Mouse (Mus musculus) neural tube, embryonic 15.5 days (tissue): ENCODE data around the gene Pde8a. TPM values are rescaled to one million over a fixed set of nuclear protein-coding genes. Genes with fewer than 3 reads are reported as not detected.
"Not testable (repeated sequence)": the region's sequence is repeated elsewhere in the genome, so short reads cannot be mapped to it uniquely, and the experiment has no call there.

Source experiments
- ATAC-seq: fragments of 200-750 bp; cut with Nextera tagmentation; 2 replicates; pipeline ENCODE4 v1.8.0; 2017; ENCODE audit warnings: mild to moderate bottlenecking, moderate TSS enrichment, moderate library complexity; ENCODE audit not compliant: low FRiP score
- H3K27ac ChIP-seq: fragments of 300-500 bp; sonication (generic); replicated peaks from 2 replicates; pipeline ENCODE4 v1.5.1; 2015; ENCODE audit warnings: mild to moderate bottlenecking, inconsistent platforms
- H3K27me3 ChIP-seq: fragments of 300-500 bp; sonication (generic); replicated peaks from 2 replicates; pipeline ENCODE4 v1.6.1; 2015; ENCODE audit warnings: inconsistent platforms
- H3K36me3 ChIP-seq: fragments of 300-500 bp; sonication (generic); 2 replicates; pipeline ENCODE4 v1.6.1; 2015; ENCODE audit warnings: inconsistent platforms
- H3K4me1 ChIP-seq: fragments of 300-500 bp; sonication (generic); 2 replicates; pipeline ENCODE4 v1.6.1; 2015; ENCODE audit warnings: inconsistent platforms
- H3K4me2 ChIP-seq: fragments of 300-500 bp; sonication (generic); 2 replicates; pipeline ENCODE4 v1.6.1; 2015; ENCODE audit warnings: inconsistent platforms, mild to moderate bottlenecking, moderate library complexity
- H3K4me3 ChIP-seq: fragments of 300-500 bp; sonication (generic); replicated peaks from 2 replicates; pipeline ENCODE4 v1.5.1; 2015; ENCODE audit warnings: mild to moderate bottlenecking, inconsistent platforms
- H3K9ac ChIP-seq: fragments of 300-500 bp; sonication (generic); replicated peaks from 2 replicates; pipeline ENCODE4 v1.6.1; 2015; ENCODE audit warnings: mild to moderate bottlenecking, inconsistent platforms
- H3K9me3 ChIP-seq: fragments of 300-500 bp; sonication (generic); replicated peaks from 2 replicates; pipeline ENCODE4 v1.6.1; 2016; ENCODE audit warnings: inconsistent platforms
- WGBS: fragments of 180-500 bp; shearing (Covaris S2); methylation state at CpG from one replicate; pipeline ENCODE4 v1.1.7; 2015; ENCODE audit warnings: mixed read lengths; 5-methylcytosine and 5-hydroxymethylcytosine counted together
- polyA plus RNA-seq: library from polyadenylated mRNA; unstranded; fragments of >200 nt; fragmentation: Nextera tagmentation; extraction: Ambion mirVana; gene quantifications from 2 replicates; pipeline ENCODE4 v1.2.1, GENCODE M21; 2015

Gene Pde8a
- polyA plus RNA-seq, 1 experiment from 2014 or later: 2.5 TPM

DNA sequence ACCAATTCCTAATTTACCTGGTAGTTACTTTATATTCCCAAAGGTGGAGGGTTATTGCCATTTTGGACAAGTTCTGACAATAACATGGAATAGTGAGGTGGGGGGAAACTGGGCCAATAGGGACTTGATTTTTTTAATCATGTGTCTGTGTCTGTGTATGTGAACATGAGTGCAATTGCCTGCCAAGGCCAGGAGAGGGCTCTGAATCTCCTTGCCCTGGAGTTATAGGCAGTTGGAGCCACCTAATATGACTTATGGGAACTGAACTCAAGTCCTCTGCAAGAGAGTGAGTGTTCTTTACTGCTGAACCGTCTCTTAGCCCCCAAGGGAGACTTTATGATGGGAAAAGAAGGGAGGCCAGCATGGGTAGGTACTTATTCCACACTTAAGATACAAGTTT, 28.7 kb upstream of the Pde8a start:
- whole genome bisulfite sequencing: 81% methylated on average over 1 of the region's 1 CpGs
- no peak for ATAC-seq
- H3K9ac ChIP-seq: no peak overlapping the region
- H3K4me1 ChIP-seq: no peaks in the 10 kb centered on the region
- H3K27me3 ChIP-seq: no peaks in the 10 kb centered on the region
- no peaks in the 10 kb centered on the region for H3K9me3 ChIP-seq
- H3K27ac ChIP-seq: no peak overlapping the region
- no peaks in the 10 kb centered on the region for H3K36me3 ChIP-seq
- no peak overlapping the region for H3K4me3 ChIP-seq
- H3K4me2 ChIP-seq: no peak overlapping the region

GRCm38 (mm10) chr7:81186036-81186435, 27.4 kb upstream of the Pde8a start:
- H3K4me3 ChIP-seq, H3K9me3 ChIP-seq, H3K27me3 ChIP-seq, H3K4me1 ChIP-seq, H3K36me3 ChIP-seq, ATAC-seq, H3K4me2 ChIP-seq, H3K9ac ChIP-seq, H3K27ac ChIP-seq: not testable (repeated sequence)

DNA sequence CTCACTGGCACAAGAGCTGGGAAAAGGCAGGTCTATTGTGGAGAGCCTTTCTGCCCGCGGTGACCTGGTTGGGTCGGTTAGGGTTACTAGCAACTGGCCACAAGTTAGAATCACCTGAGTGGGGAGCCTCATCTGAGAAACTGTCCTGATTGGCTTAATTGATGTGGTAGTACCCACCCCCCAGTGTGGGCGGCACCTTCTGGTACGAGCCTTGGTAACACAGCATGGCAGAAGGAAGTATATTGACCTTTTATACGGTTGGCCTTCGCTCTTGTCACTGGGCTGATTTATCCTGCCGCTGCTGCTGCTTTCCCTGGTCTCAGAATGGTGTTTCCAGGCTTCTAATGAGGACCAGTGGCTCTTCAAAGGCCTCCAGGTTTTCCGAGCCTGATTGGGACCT, 24.2 kb upstream of the Pde8a start:
- WGBS: 75% methylated on average over 9 of the region's 9 CpGs
- H3K4me3 ChIP-seq: no peak overlapping the region
- no peak overlapping the region for H3K4me2 ChIP-seq
- no peaks in the 10 kb centered on the region for H3K27me3 ChIP-seq
- H3K4me1 ChIP-seq: no peaks in the 10 kb centered on the region
- H3K9ac ChIP-seq: no peak overlapping the region
- no peaks in the 10 kb centered on the region for H3K9me3 ChIP-seq
- ATAC-seq: no peak
- H3K27ac ChIP-seq: no peak overlapping the region
- H3K36me3 ChIP-seq: no peaks in the 10 kb centered on the region

DNA sequence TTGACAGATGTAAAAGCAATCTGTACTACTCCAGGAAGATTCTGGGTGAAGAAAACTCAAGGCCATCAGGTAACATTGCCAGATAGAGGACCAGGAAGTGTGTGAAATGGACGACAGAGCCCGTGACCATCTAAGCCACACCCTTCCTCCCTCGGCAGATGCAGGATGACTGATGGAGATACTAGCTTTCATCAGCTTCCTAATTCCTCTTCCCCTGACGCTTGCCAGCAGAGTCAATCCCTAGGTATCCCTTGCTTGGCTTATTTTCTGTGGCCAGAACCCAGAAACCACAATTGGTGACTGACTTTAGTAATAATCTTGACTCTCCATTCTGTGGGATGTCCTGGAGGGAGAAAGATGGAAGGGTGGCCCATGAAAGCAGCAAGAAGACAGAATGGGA, 17.9 kb upstream of the Pde8a start:
- no peak for ATAC-seq
- Histone ChIP-seq H3K9ac (no peak overlapping the region), H3K27me3 (no peaks in the 10 kb centered on the region), H3K4me3 (no peak overlapping the region), H3K4me2 (no peak overlapping the region), H3K36me3 (no peaks in the 10 kb centered on the region), H3K9me3 (no peaks in the 10 kb centered on the region), H3K4me1 (peaks cover 9% of the 10 kb centered on the region), H3K27ac (no peak overlapping the region)
- WGBS: 70% methylated on average over 4 of the region's 4 CpGs

GRCm38 (mm10) chr7:81196796-81197195, 16.6 kb upstream of the Pde8a start:
- Histone ChIP-seq H3K27me3 (no peaks in the 10 kb centered on the region), H3K9ac (no peak overlapping the region), H3K4me2 (no peak overlapping the region), H3K27ac (no peak overlapping the region), H3K4me1 (peaks cover 9% of the 10 kb centered on the region), H3K9me3 (no peaks in the 10 kb centered on the region), H3K36me3 (no peaks in the 10 kb centered on the region), H3K4me3 (no peak overlapping the region)
- WGBS: 67% methylated on average over 3 of the region's 3 CpGs
- no peak for ATAC-seq

DNA sequence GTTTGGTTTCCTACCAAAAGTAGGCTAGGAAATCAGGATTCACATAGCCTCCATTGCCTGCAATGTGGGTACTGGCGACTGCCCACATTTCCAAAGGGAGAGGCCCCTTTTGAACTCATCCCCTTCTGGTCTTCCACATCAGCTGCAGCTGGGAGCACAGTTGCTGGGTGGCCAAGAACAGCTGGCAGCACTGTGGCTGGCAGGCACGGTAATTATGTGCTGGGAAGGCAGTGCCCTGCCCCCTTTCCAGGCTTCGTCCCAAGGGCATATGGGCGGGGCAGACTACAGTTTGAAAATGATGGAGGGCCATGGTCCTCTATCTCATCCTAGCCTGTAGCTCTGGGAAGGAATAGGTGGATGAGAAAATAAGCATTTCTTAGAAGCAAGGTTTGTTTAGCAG, 14.9 kb upstream of the Pde8a start:
- H3K36me3 ChIP-seq: no peaks in the 10 kb centered on the region
- peaks cover 9% of the 10 kb centered on the region for H3K4me1 ChIP-seq
- H3K27ac ChIP-seq: no peak overlapping the region
- no peak overlapping the region for H3K9ac ChIP-seq
- H3K27me3 ChIP-seq: no peaks in the 10 kb centered on the region
- WGBS: 29% methylated on average over 4 of the region's 4 CpGs
- H3K4me2 ChIP-seq: no peak overlapping the region
- no peak for ATAC-seq
- no peaks in the 10 kb centered on the region for H3K9me3 ChIP-seq
- no peak overlapping the region for H3K4me3 ChIP-seq

DNA sequence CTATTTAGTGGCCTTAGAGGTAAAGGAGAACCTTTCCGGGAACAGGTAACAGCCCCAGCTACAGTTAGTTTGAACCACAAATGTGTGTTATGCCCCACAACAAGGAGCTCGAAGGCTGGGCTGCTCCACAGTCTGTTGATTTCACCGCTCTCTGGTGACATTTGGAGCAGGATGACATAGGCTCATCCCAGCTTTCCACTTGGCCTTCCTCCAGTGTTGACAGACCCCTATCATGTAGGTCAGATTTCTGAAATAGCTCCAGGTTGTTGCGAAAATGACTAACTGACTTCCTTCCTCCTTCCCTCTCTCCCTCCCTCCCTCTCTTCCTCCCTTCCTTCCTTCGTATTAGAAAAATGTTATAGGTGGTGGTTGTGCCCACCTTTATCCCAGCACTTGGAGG, 14.3 kb upstream of the Pde8a start:
- no peak overlapping the region for H3K9ac ChIP-seq
- H3K4me2 ChIP-seq: no peak overlapping the region
- no peak overlapping the region for H3K4me3 ChIP-seq
- H3K27ac ChIP-seq: no peak overlapping the region
- no peak for ATAC-seq
- H3K4me1 ChIP-seq: peaks cover 9% of the 10 kb centered on the region
- no peaks in the 10 kb centered on the region for H3K36me3 ChIP-seq
- no peaks in the 10 kb centered on the region for H3K9me3 ChIP-seq
- WGBS: 74% methylated on average over 5 of the region's 5 CpGs
- H3K27me3 ChIP-seq: no peaks in the 10 kb centered on the region

DNA sequence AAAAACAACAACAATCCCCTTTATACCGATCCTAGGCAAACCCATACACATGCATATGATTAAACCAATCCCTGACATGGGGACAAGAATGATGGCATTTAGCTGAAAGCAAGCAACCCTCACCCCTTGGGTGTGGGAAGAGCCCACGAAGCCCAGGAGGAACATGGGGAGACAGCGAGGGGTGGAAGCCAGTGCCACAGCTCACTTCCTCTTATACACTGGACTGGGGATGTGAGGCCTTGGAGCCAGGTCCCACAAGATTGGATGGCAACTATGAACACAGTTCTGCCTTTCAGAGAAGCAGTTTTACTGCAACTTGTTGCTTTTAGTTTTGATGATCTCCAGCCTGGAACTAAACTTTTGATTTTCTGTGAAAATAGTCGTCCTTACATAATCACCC, 13.6 kb upstream of the Pde8a start:
- no peak overlapping the region for H3K4me2 ChIP-seq
- no peaks in the 10 kb centered on the region for H3K27me3 ChIP-seq
- WGBS: 65% methylated on average over 4 of the region's 4 CpGs
- no peak overlapping the region for H3K9ac ChIP-seq
- peaks cover 9% of the 10 kb centered on the region for H3K4me1 ChIP-seq
- no peaks in the 10 kb centered on the region for H3K9me3 ChIP-seq
- no peak overlapping the region for H3K4me3 ChIP-seq
- ATAC-seq: no peak
- H3K36me3 ChIP-seq: no peaks in the 10 kb centered on the region
- H3K27ac ChIP-seq: no peak overlapping the region

DNA sequence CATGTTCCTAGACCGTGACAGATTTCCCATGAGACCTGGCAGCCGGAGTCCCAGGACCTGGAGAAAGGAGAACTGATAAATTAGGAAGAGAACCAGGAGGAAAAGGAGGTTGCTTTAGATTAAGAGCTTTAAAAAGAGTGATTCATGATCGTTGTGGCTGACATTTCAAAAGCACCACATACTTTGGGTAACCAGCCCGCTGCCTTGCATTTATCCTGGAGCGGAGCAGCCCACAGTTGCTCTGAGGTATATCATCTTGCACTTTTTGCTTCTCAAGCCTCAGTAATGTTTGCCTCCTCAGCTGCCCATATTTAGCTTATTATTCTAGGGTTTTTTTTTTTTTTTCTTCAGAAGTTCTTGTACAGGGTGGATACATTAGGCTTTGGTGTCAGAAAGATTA, 11.0 kb upstream of the Pde8a start:
- Histone ChIP-seq H3K4me2 (no peak overlapping the region), H3K27ac (no peak overlapping the region), H3K9me3 (no peaks in the 10 kb centered on the region), H3K4me3 (no peak overlapping the region), H3K9ac (no peak overlapping the region), H3K36me3 (no peaks in the 10 kb centered on the region), H3K4me1 (peaks cover 9% of the 10 kb centered on the region), H3K27me3 (no peaks in the 10 kb centered on the region)
- ATAC-seq: no peak
- 58% methylated on average over 5 of the region's 5 CpGs for WGBS

- 89% methylated on average over 10 of the region's 10 CpGs for WGBS
- not testable (repeated sequence) for H3K4me3 ChIP-seq, H3K27ac ChIP-seq, H3K36me3 ChIP-seq, H3K9ac ChIP-seq, H3K4me2 ChIP-seq, H3K27me3 ChIP-seq, H3K4me1 ChIP-seq, H3K9me3 ChIP-seq, ATAC-seq
Measured at GRCm38 (mm10) chr7:81203576-81203975, 9.8 kb upstream of the Pde8a start.

DNA sequence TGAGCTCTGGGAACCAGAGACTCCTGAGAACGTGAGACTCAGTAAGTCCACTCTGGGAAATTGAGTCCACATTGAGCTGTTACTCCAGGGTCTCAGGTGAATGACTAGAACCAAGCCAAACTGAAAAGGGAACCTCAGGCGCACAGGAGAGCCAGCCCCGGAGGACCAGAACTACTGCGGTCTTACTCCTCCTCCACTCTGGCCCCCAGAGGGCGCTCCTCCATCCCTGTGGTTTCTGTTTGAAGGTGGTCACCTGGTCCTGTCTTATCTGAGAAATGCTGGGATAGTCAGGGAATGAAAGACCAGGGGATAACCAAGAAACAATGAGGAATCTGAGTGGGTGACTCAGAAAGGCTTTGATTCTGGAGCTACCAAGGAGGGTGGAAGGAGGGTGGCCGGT, 4.5 kb upstream of the Pde8a start:
- Histone ChIP-seq H3K9ac (no peak overlapping the region), H3K27me3 (peaks cover 40% of the 10 kb centered on the region), H3K4me2 (no peak overlapping the region), H3K27ac (no peak overlapping the region), H3K9me3 (no peaks in the 10 kb centered on the region), H3K4me3 (no peak overlapping the region), H3K4me1 (peaks cover 20% of the 10 kb centered on the region), H3K36me3 (no peaks in the 10 kb centered on the region)
- 20% methylated on average over 6 of the region's 6 CpGs for WGBS
- no peak for ATAC-seq

DNA sequence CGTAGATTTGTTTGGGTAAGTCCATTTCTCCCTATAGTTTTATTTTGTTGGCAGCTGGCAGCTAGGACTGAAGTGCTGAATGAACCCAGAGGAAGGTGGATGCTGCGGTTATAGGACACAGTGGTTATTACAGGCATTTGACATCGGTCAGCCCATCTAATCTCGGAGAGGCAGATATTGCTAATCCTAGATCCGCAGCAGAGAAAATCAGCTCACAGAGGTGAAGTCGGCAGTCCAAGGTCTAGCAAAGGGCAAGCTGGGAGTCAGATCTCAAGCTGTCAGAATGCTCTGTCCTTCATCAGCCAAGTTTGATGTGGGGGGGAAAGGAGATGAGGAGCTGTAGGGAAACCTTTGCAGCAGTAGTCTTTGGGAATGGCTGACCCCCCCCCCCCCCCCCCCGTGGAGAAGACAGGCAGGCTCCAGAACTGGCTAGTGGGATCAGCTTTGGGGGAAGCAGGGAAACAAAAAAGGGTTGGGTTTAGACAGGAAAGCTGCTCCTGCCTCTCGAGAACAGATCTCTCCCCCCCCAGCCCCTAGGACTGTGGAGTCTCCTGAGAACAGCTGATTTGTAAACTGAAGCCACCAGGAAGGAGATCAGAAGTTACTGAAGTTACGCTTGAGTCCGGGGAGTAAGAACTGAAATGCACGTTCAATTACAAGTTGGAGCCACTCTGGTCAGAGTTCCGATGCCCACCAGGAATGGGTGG, 3.3 kb upstream of the Pde8a start:
- H3K36me3 ChIP-seq: no peaks in the 10 kb centered on the region
- no peak overlapping the region for H3K4me3 ChIP-seq
- H3K27me3 ChIP-seq: peaks cover 52% of the 10 kb centered on the region
- no peak overlapping the region for H3K4me2 ChIP-seq
- no peak overlapping the region for H3K27ac ChIP-seq
- ATAC-seq: no peak
- no peak overlapping the region for H3K9ac ChIP-seq
- peaks cover 21% of the 10 kb centered on the region for H3K4me1 ChIP-seq
- no peaks in the 10 kb centered on the region for H3K9me3 ChIP-seq
- WGBS: 61% methylated on average over 12 of the region's 12 CpGs

- ATAC-seq: no peak
Measured at GRCm38 (mm10) chr7:81211760-81212159, 1.6 kb upstream of the Pde8a start.

More at GRCm38 (mm10) chr7:81211760-81212159, 1.6 kb upstream of the Pde8a start:
- peaks cover 62% of the 10 kb centered on the region for H3K27me3 ChIP-seq
- peak overlapping the region; percentile 61 for H3K4me2 ChIP-seq
- no peak overlapping the region for H3K27ac ChIP-seq
- no peaks in the 10 kb centered on the region for H3K36me3 ChIP-seq
- no peaks in the 10 kb centered on the region for H3K9me3 ChIP-seq
- peak overlapping the region; percentile 48 for H3K4me3 ChIP-seq
- no peak overlapping the region for H3K9ac ChIP-seq
- WGBS: 4% methylated on average over 8 of the region's 8 CpGs
- peaks cover 21% of the 10 kb centered on the region for H3K4me1 ChIP-seq
